ENCODE assay signal across 8 mouse cellular contexts in genomic region chr4:43631956-43632920, GRCm38 (mm10). TPM values are rescaled to one million over a fixed set of nuclear protein-coding genes. Genes with fewer than 3 reads are reported as not detected.
DNase-seq lines count a peak whose midpoint lies in the region; ATAC-seq and TF ChIP-seq lines count a peak whose summit lies in the region.

No protein-coding gene starts in this region.

- WGBS in embryonic facial prominence, embryonic 10.5 days: 42% methylated on average over 42 of the region's 42 CpGs
- 45% methylated on average over 42 of the region's 42 CpGs for WGBS in hindbrain, embryonic 10.5 days
- WGBS in limb, embryonic 15.5 days: 47% methylated on average over 42 of the region's 42 CpGs
- 47% methylated on average over 42 of the region's 42 CpGs for WGBS in stomach, embryonic 14.5 days

- peak; percentile 42 for DNase-seq in gastrocnemius, postnatal 14 days
- DNase-seq in gastrocnemius, adult 8-10 months (ENCODE audit: low spot score in 2 of 2): no peak
- DNase-seq in embryonic facial prominence, embryonic 10.5 days (ENCODE audit: low spot score): no peak
- DNase-seq in hindbrain, embryonic 10.5 days (ENCODE audit: low spot score): peak; percentile 10

- ATAC-seq in limb, embryonic 15.5 days (ENCODE audit: insufficient number of reproducible peaks, low FRiP score, low TSS enrichment, low read depth): peak; percentile 24; the same call in 1 of the 2 replicates
- ATAC-seq in stomach, embryonic 14.5 days (ENCODE audit: insufficient number of reproducible peaks, insufficient read depth, low FRiP score, low read depth): peak; percentile 10; the same call in 1 of the 2 replicates
- ATAC-seq in CD4-positive, CD25-positive, alpha-beta regulatory T cell, adult 4 months: no peak

- H3K9me3 ChIP-seq in ES-Bruce4 (replicated peaks; ENCODE audit: control insufficient read depth, insufficient read depth, low read length, poor library complexity, severe bottlenecking): no peaks in the 10 kb centered on the region
- H3K9me3 ChIP-seq in embryonic facial prominence, embryonic 10.5 days: no peaks in the 10 kb centered on the region
- no peaks in the 10 kb centered on the region for H3K9me3 ChIP-seq in hindbrain, embryonic 10.5 days
- H3K9me3 ChIP-seq in limb, embryonic 15.5 days: no peaks in the 10 kb centered on the region
- H3K9me3 ChIP-seq in stomach, embryonic 14.5 days (ENCODE audit: control insufficient read depth, low read depth, low read length): no peaks in the 10 kb centered on the region

- H3K4me3 ChIP-seq in ES-Bruce4 (ENCODE audit: low read depth, low read length): peak overlapping the region; percentile 81
- peak overlapping the region; percentile 79 for H3K4me3 ChIP-seq in embryonic facial prominence, embryonic 10.5 days
- peak overlapping the region; percentile 75 for H3K4me3 ChIP-seq in hindbrain, embryonic 10.5 days
- H3K4me3 ChIP-seq in limb, embryonic 15.5 days: peak overlapping the region; percentile 66
- H3K4me3 ChIP-seq in stomach, embryonic 14.5 days (ENCODE audit: low read depth, low read length): peak overlapping the region; percentile 57

- H3K27me3 ChIP-seq in ES-Bruce4 (ENCODE audit: control insufficient read depth, insufficient read depth, low read length, poor library complexity, severe bottlenecking): peaks cover 5% of the 10 kb centered on the region; the same call in 1 of the 2 replicates
- peaks cover 34% of the 10 kb centered on the region for H3K27me3 ChIP-seq in embryonic facial prominence, embryonic 10.5 days (replicated peaks; ENCODE audit: low read depth, poor library complexity, severe bottlenecking)
- peaks cover 28% of the 10 kb centered on the region for H3K27me3 ChIP-seq in hindbrain, embryonic 10.5 days (ENCODE audit: insufficient read depth, poor library complexity, severe bottlenecking)
- H3K27me3 ChIP-seq in limb, embryonic 15.5 days: no peaks in the 10 kb centered on the region
- no peaks in the 10 kb centered on the region for H3K27me3 ChIP-seq in stomach, embryonic 14.5 days (ENCODE audit: control insufficient read depth, insufficient read depth, low read length)

- H3K9ac ChIP-seq in ES-Bruce4 (ENCODE audit: low read depth, poor library complexity, severe bottlenecking): peak overlapping the region; percentile 92
- peak overlapping the region; percentile 82 for H3K9ac ChIP-seq in limb, embryonic 15.5 days
- peak overlapping the region; percentile 76 for H3K9ac ChIP-seq in stomach, embryonic 14.5 days (replicated peaks; ENCODE audit: low read depth, low read length)

- TF ChIP-seq POLR2A in ES-Bruce4 (IDR thresholded peaks at IDR 0.05; ENCODE audit: insufficient read depth, low read length): no peak

- no peaks in the 10 kb centered on the region for H3K4me1 ChIP-seq in ES-Bruce4 (ENCODE audit: control insufficient read depth, insufficient read depth, low read length)
- peaks cover 39% of the 10 kb centered on the region for H3K4me1 ChIP-seq in embryonic facial prominence, embryonic 10.5 days
- peaks cover 49% of the 10 kb centered on the region for H3K4me1 ChIP-seq in hindbrain, embryonic 10.5 days (replicated peaks)
- H3K4me1 ChIP-seq in limb, embryonic 15.5 days: peaks cover 52% of the 10 kb centered on the region
- peaks cover 16% of the 10 kb centered on the region for H3K4me1 ChIP-seq in stomach, embryonic 14.5 days (ENCODE audit: control insufficient read depth, insufficient read depth, low read length)

- no peak for TF ChIP-seq CTCF in ES-Bruce4 (IDR thresholded peaks at IDR 0.05; ENCODE audit: low read depth, low read length)

- H3K4me2 ChIP-seq in limb, embryonic 15.5 days: peak overlapping the region; percentile 67
- peak overlapping the region; percentile 86 for H3K4me2 ChIP-seq in stomach, embryonic 14.5 days (replicated peaks; ENCODE audit: low read depth, low read length)

- no peak overlapping the region for H3K27ac ChIP-seq in ES-Bruce4 (ENCODE audit: insufficient read depth, low read length)
- peak overlapping the region; percentile 90 for H3K27ac ChIP-seq in embryonic facial prominence, embryonic 10.5 days (replicated peaks)
- peak overlapping the region; percentile 95 for H3K27ac ChIP-seq in hindbrain, embryonic 10.5 days
- H3K27ac ChIP-seq in limb, embryonic 15.5 days: peak overlapping the region; percentile 88
- H3K27ac ChIP-seq in stomach, embryonic 14.5 days (ENCODE audit: low read length): no peak overlapping the region; the same call in 1 of the 2 replicates

- no peak for TF ChIP-seq EP300 in ES-Bruce4 (IDR thresholded peaks at IDR 0.05; ENCODE audit: insufficient read depth, low read depth, low read length)

- H3K36me3 ChIP-seq in ES-Bruce4 (ENCODE audit: control insufficient read depth, insufficient read depth, low read length, poor library complexity, severe bottlenecking): no peaks in the 10 kb centered on the region
- no peaks in the 10 kb centered on the region for H3K36me3 ChIP-seq in embryonic facial prominence, embryonic 10.5 days (replicated peaks)
- H3K36me3 ChIP-seq in hindbrain, embryonic 10.5 days: no peaks in the 10 kb centered on the region
- H3K36me3 ChIP-seq in limb, embryonic 15.5 days: no peaks in the 10 kb centered on the region
- H3K36me3 ChIP-seq in stomach, embryonic 14.5 days (ENCODE audit: control insufficient read depth, insufficient read depth, low read length): no peaks in the 10 kb centered on the region

- intact Hi-C loops in gastrocnemius, postnatal 14 days (cut with DNase I; ENCODE audit: low total_unique reads): loop anchor here (2.0 to 5.0 kb wide), 2 partner anchors 35 to 79 kb away; partner anchors contain the start of genes Fam221b, Olfr71 and Tmem8b

RNA-seq across cellular contexts. Expression of gene Npr2, which starts 0.5 kb away (rescaled TPM):
- total RNA-seq in gastrocnemius, postnatal 14 days (2021): 10 to 100 TPM; 29.5 to 31.4 TPM
- 10 to 100 TPM; 31.1 to 40.6 (median 32.6) TPM for total RNA-seq in gastrocnemius, adult 8-10 months (2022)
- 3.1 and 5.1 TPM in 2 replicates for polyA plus RNA-seq in ES-Bruce4 (2011; ENCODE audit: insufficient read depth, insufficient read length, low read depth, missing spikeins)
- polyA plus RNA-seq in embryonic facial prominence, embryonic 10.5 days (2016; fragmentation: Nextera tagmentation; extraction: Ambion mirVana): 12.5 and 16.7 TPM in 2 replicates
- polyA plus RNA-seq in hindbrain, embryonic 10.5 days (2016; fragmentation: Nextera tagmentation; extraction: Ambion mirVana): 22.4 and 26.5 TPM in 2 replicates
- 16.8 and 22.2 TPM in 2 replicates for polyA plus RNA-seq in limb, embryonic 15.5 days (2015; fragmentation: Nextera tagmentation; extraction: Ambion mirVana)
- 13.3 and 17.3 TPM in 2 replicates for polyA plus RNA-seq in stomach, embryonic 14.5 days (2014; fragmentation: Nextera tagmentation; extraction: Ambion mirVana)
- polyA plus RNA-seq in CD4-positive, CD25-positive, alpha-beta regulatory T cell, adult 4 months (2017; shearing (Covaris generic)): not detected

RNA-seq across cellular contexts. Expression of gene Spag8, which starts 21.2 kb away (rescaled TPM):
- not detected for total RNA-seq in gastrocnemius, postnatal 14 days (2021)
- not detected for total RNA-seq in gastrocnemius, adult 8-10 months (2022)
- 0.50 and 0.97 TPM in 2 replicates for polyA plus RNA-seq in ES-Bruce4 (2011; ENCODE audit: insufficient read depth, insufficient read length, low read depth, missing spikeins)
- 1.8 and 2.0 TPM in 2 replicates for polyA plus RNA-seq in embryonic facial prominence, embryonic 10.5 days (2016; fragmentation: Nextera tagmentation; extraction: Ambion mirVana)
- polyA plus RNA-seq in hindbrain, embryonic 10.5 days (2016; fragmentation: Nextera tagmentation; extraction: Ambion mirVana): 5.2 and 10.0 TPM in 2 replicates
- polyA plus RNA-seq in limb, embryonic 15.5 days (2015; fragmentation: Nextera tagmentation; extraction: Ambion mirVana): 0.36 and 0.47 TPM in 2 replicates
- polyA plus RNA-seq in stomach, embryonic 14.5 days (2014; fragmentation: Nextera tagmentation; extraction: Ambion mirVana): 0.70 and 1.7 TPM in 2 replicates
- polyA plus RNA-seq in CD4-positive, CD25-positive, alpha-beta regulatory T cell, adult 4 months (2017; shearing (Covaris generic)): not detected

RNA-seq across cellular contexts. Expression of gene Hint2, which starts 24.0 kb away (rescaled TPM):
- total RNA-seq in gastrocnemius, postnatal 14 days (2021): 10 to 100 TPM; 48.5 to 53.8 TPM
- 10 to 100 TPM; 46.4 to 48.6 (median 47.3) TPM for total RNA-seq in gastrocnemius, adult 8-10 months (2022)
- 30.1 and 33.4 TPM in 2 replicates for polyA plus RNA-seq in ES-Bruce4 (2011; ENCODE audit: insufficient read depth, insufficient read length, low read depth, missing spikeins)
- polyA plus RNA-seq in embryonic facial prominence, embryonic 10.5 days (2016; fragmentation: Nextera tagmentation; extraction: Ambion mirVana): 71.7 and 72.8 TPM in 2 replicates
- 76.4 and 82.0 TPM in 2 replicates for polyA plus RNA-seq in hindbrain, embryonic 10.5 days (2016; fragmentation: Nextera tagmentation; extraction: Ambion mirVana)
- polyA plus RNA-seq in limb, embryonic 15.5 days (2015; fragmentation: Nextera tagmentation; extraction: Ambion mirVana): 75.3 and 81.9 TPM in 2 replicates
- 103 and 112 TPM in 2 replicates for polyA plus RNA-seq in stomach, embryonic 14.5 days (2014; fragmentation: Nextera tagmentation; extraction: Ambion mirVana)
- 10 to 100 TPM; 38.8 to 43.7 TPM for polyA plus RNA-seq in CD4-positive, CD25-positive, alpha-beta regulatory T cell, adult 4 months (2017; shearing (Covaris generic))

RNA-seq across cellular contexts. Expression of gene Tmem8b, which starts 36.5 kb away (rescaled TPM):
- total RNA-seq in gastrocnemius, postnatal 14 days (2021): 1 to 10 TPM; 8.2 to 9.7 TPM
- total RNA-seq in gastrocnemius, adult 8-10 months (2022): 10 to 100 TPM in 2 of 4 experiments, 1 to 10 TPM in 2; 9.5 to 14.4 (median 10.4) TPM
- 4.5 and 5.0 TPM in 2 replicates for polyA plus RNA-seq in ES-Bruce4 (2011; ENCODE audit: insufficient read depth, insufficient read length, low read depth, missing spikeins)
- polyA plus RNA-seq in embryonic facial prominence, embryonic 10.5 days (2016; fragmentation: Nextera tagmentation; extraction: Ambion mirVana): 4.0 and 5.1 TPM in 2 replicates
- 5.2 and 9.4 TPM in 2 replicates for polyA plus RNA-seq in hindbrain, embryonic 10.5 days (2016; fragmentation: Nextera tagmentation; extraction: Ambion mirVana)
- polyA plus RNA-seq in limb, embryonic 15.5 days (2015; fragmentation: Nextera tagmentation; extraction: Ambion mirVana): 4.2 and 5.3 TPM in 2 replicates
- 4.5 and 5.6 TPM in 2 replicates for polyA plus RNA-seq in stomach, embryonic 14.5 days (2014; fragmentation: Nextera tagmentation; extraction: Ambion mirVana)
- 1 to 10 TPM in 1 of 2 experiments, under 1 TPM in 1; 0.77 to 1.8 TPM for polyA plus RNA-seq in CD4-positive, CD25-positive, alpha-beta regulatory T cell, adult 4 months (2017; shearing (Covaris generic))

RNA-seq across cellular contexts. Expression of gene Fam221b, which starts 36.7 kb away (rescaled TPM):
- under 1 TPM; 0.16 to 0.20 TPM for total RNA-seq in gastrocnemius, postnatal 14 days (2021)
- total RNA-seq in gastrocnemius, adult 8-10 months (2022): under 1 TPM in 3 of 4 experiments, not detected in 1; 0.07 to 0.12 (median 0.11) TPM
- polyA plus RNA-seq in ES-Bruce4 (2011; ENCODE audit: insufficient read depth, insufficient read length, low read depth, missing spikeins): 0.19 and 0.55 TPM in 2 replicates
- 1.4 and 1.7 TPM in 2 replicates for polyA plus RNA-seq in embryonic facial prominence, embryonic 10.5 days (2016; fragmentation: Nextera tagmentation; extraction: Ambion mirVana)
- 1.8 and 2.4 TPM in 2 replicates for polyA plus RNA-seq in hindbrain, embryonic 10.5 days (2016; fragmentation: Nextera tagmentation; extraction: Ambion mirVana)
- 2.9 TPM in 2 replicates for polyA plus RNA-seq in limb, embryonic 15.5 days (2015; fragmentation: Nextera tagmentation; extraction: Ambion mirVana)
- 3.7 and 4.2 TPM in 2 replicates for polyA plus RNA-seq in stomach, embryonic 14.5 days (2014; fragmentation: Nextera tagmentation; extraction: Ambion mirVana)
- 1 to 10 TPM; 2.4 to 2.6 TPM for polyA plus RNA-seq in CD4-positive, CD25-positive, alpha-beta regulatory T cell, adult 4 months (2017; shearing (Covaris generic))

Comparison
In these comparisons a context has a peak if more than half of its experiments do, and no peak if none do; other contexts are left out.
1. DNase-seq: peak in gastrocnemius, postnatal 14 days (single experiment) and hindbrain, embryonic 10.5 days (single experiment); none in gastrocnemius, adult 8-10 months (0 of 2) and embryonic facial prominence, embryonic 10.5 days (single experiment).
2. H3K27ac ChIP-seq: peak in embryonic facial prominence, embryonic 10.5 days (single experiment), hindbrain, embryonic 10.5 days (single experiment) and limb, embryonic 15.5 days (single experiment); none in ES-Bruce4 (single experiment) and stomach, embryonic 14.5 days (single experiment).
3. Peak in every context shown above with its lines, with median percentiles within 50 percentile points of each other: H3K4me3 ChIP-seq and H3K9ac ChIP-seq.